Mouse (Mus musculus) heart, postnatal 0 days (tissue): ENCODE data around the gene Cavin4.

Experiments used
- CTCF ChIP-seq: IDR thresholded peaks from 2 replicates; pipeline ENCODE4 v1.5.1; 2016; ENCODE audit warnings: antibody characterized with exemption, control low read depth, low read depth
- EP300 ChIP-seq: IDR thresholded peaks from 2 replicates; pipeline ENCODE4 v1.6.1; 2016; ENCODE audit warnings: antibody characterized with exemption, low read depth

- no peak for TF ChIP-seq EP300
- TF ChIP-seq CTCF: no peak
Measured at GRCm38 (mm10) chr4:48656530-48656929, 6.8 kb upstream of the Cavin4 start.
